Mouse (Mus musculus) lung, postnatal 0 days (tissue): ENCODE measurements around the gene Atp5j2. TPM values are rescaled to one million over a fixed set of nuclear protein-coding genes. Genes with fewer than 3 reads are reported as not detected.
"Not testable (repeated sequence)": the region's sequence is repeated elsewhere in the genome, so short reads cannot be mapped to it uniquely, and the experiment has no call there.

ENCODE experiments used
- ATAC-seq: fragments of 200-750 bp; cut with Nextera tagmentation; 2 replicates; pipeline ENCODE4 v1.8.0; 2017; ENCODE audit warnings: moderate library complexity
- DNase-seq: peaks from one replicate; pipeline ENCODE4 v3.0.0-alpha.2; 2016; ENCODE audit warnings: low spot score
- H3K27ac ChIP-seq: fragments of 300-500 bp; sonication (generic); 2 replicates; pipeline ENCODE4 v1.5.1; 2014; ENCODE audit warnings: antibody characterized with exemption, mild to moderate bottlenecking, low read length, mixed read lengths
- H3K27me3 ChIP-seq: fragments of 300-500 bp; sonication (generic); replicated peaks from 2 replicates; pipeline ENCODE4 v1.6.1; 2014; ENCODE audit warnings: low read length, mixed read lengths; ENCODE audit not compliant: insufficient read depth
- H3K36me3 ChIP-seq: fragments of 300-500 bp; sonication (generic); 2 replicates; pipeline ENCODE4 v1.6.1; 2014; ENCODE audit warnings: low read length, mixed read lengths; ENCODE audit not compliant: insufficient read depth
- H3K4me1 ChIP-seq: fragments of 300-500 bp; sonication (generic); 2 replicates; pipeline ENCODE4 v1.6.1; 2014; ENCODE audit warnings: antibody characterized with exemption, low read depth, low read length, mixed read lengths; ENCODE audit not compliant: insufficient read depth
- H3K4me2 ChIP-seq: fragments of 300-500 bp; sonication (generic); replicated peaks from 2 replicates; pipeline ENCODE4 v1.6.1; 2014; ENCODE audit warnings: low read depth, mild to moderate bottlenecking, low read length, moderate library complexity, mixed read lengths
- H3K4me3 ChIP-seq: fragments of 300-500 bp; sonication (generic); 2 replicates; pipeline ENCODE4 v1.5.1; 2014; ENCODE audit warnings: low read depth, low read length
- H3K9ac ChIP-seq: fragments of 300-500 bp; sonication (generic); replicated peaks from 2 replicates; pipeline ENCODE4 v1.6.1; 2014; ENCODE audit warnings: low read depth, mild to moderate bottlenecking
- H3K9me3 ChIP-seq: fragments of 300-500 bp; sonication (generic); 2 replicates; pipeline ENCODE4 v1.6.1; 2016; ENCODE audit warnings: low read length, mixed read lengths
- CTCF ChIP-seq: IDR thresholded peaks from 2 replicates; pipeline ENCODE4 v1.5.1; 2016; ENCODE audit warnings: antibody characterized with exemption, mild to moderate bottlenecking
- EP300 ChIP-seq: IDR thresholded peaks from 2 replicates; pipeline ENCODE4 v1.6.1; 2016; ENCODE audit warnings: antibody characterized with exemption, mild to moderate bottlenecking, control low read depth
- WGBS: fragments of 180-500 bp; shearing (Covaris S2); extraction: QIAGEN DNeasy Blood & Tissue Kit; methylation state at CpG from one replicate; pipeline ENCODE4 v1.1.7; 2014; 5-methylcytosine and 5-hydroxymethylcytosine counted together
- polyA plus RNA-seq: library from polyadenylated mRNA; unstranded; fragments of >200 nt; fragmentation: Nextera tagmentation; extraction: Ambion mirVana; gene quantifications from 2 replicates; pipeline ENCODE4 v1.2.1, GENCODE M21; 2015

Gene Atp5j2
- polyA plus RNA-seq, 1 experiment from 2014 or later: 396 TPM

GRCm38 (mm10) chr5:145214679-145215078 lies 22.8 kb upstream of the Atp5j2 start:
- ATAC-seq (no peak), DNase-seq (no peak)
- Histone ChIP-seq H3K9ac (no peak overlapping the region), H3K27me3 (no peaks in the 10 kb centered on the region), H3K4me3 (no peak overlapping the region), H3K9me3 (no peaks in the 10 kb centered on the region), H3K4me2 (no peak overlapping the region), H3K36me3 (peaks cover 19% of the 10 kb centered on the region; the same call in 1 of the 2 replicates), H3K27ac (no peak overlapping the region), H3K4me1 (no peaks in the 10 kb centered on the region)
- TF ChIP-seq CTCF (peak; percentile 58), EP300 (no peak)
- 74% methylated on average over 4 of the region's 4 CpGs for WGBS

GRCm38 (mm10) chr5:145213505-145213904 lies 21.6 kb upstream of the Atp5j2 start:
- Histone ChIP-seq H3K27ac (no peak overlapping the region), H3K27me3 (no peaks in the 10 kb centered on the region), H3K4me3 (no peak overlapping the region), H3K9me3 (no peaks in the 10 kb centered on the region), H3K9ac (no peak overlapping the region), H3K4me2 (no peak overlapping the region), H3K4me1 (no peaks in the 10 kb centered on the region), H3K36me3 (peaks cover 15% of the 10 kb centered on the region; the same call in 1 of the 2 replicates)
- no peak for DNase-seq
- ATAC-seq: no peak
- TF ChIP-seq CTCF: no peak
- no peak for TF ChIP-seq EP300
- 85% methylated on average over 3 of the region's 3 CpGs for WGBS

GRCm38 (mm10) chr5:145212216-145212615 lies 20.4 kb upstream of the Atp5j2 start:
- H3K27me3 ChIP-seq: no peaks in the 10 kb centered on the region
- WGBS: 96% methylated on average over 4 of the region's 4 CpGs
- H3K27ac ChIP-seq: no peak overlapping the region
- H3K4me1 ChIP-seq: no peaks in the 10 kb centered on the region
- ATAC-seq: no peak
- H3K4me3 ChIP-seq: no peak overlapping the region
- peaks cover 10% of the 10 kb centered on the region; the same call in 1 of the 2 replicates for H3K36me3 ChIP-seq
- no peak for TF ChIP-seq EP300
- TF ChIP-seq CTCF: no peak
- H3K9ac ChIP-seq: no peak overlapping the region
- no peaks in the 10 kb centered on the region for H3K9me3 ChIP-seq
- DNase-seq: no peak
- H3K4me2 ChIP-seq: no peak overlapping the region

- Histone ChIP-seq H3K4me3 (no peak overlapping the region), H3K9ac (no peak overlapping the region), H3K36me3 (peaks cover 10% of the 10 kb centered on the region; the same call in 1 of the 2 replicates), H3K27ac (no peak overlapping the region), H3K4me2 (no peak overlapping the region), H3K27me3 (no peaks in the 10 kb centered on the region), H3K9me3 (no peaks in the 10 kb centered on the region), H3K4me1 (no peaks in the 10 kb centered on the region)
- WGBS: 100% methylated on average over 2 of the region's 4 CpGs
- no peak for DNase-seq
- TF ChIP-seq CTCF: no peak
- TF ChIP-seq EP300: no peak
- ATAC-seq: no peak
Measured at GRCm38 (mm10) chr5:145211340-145211739, 19.5 kb upstream of the Atp5j2 start.

DNA sequence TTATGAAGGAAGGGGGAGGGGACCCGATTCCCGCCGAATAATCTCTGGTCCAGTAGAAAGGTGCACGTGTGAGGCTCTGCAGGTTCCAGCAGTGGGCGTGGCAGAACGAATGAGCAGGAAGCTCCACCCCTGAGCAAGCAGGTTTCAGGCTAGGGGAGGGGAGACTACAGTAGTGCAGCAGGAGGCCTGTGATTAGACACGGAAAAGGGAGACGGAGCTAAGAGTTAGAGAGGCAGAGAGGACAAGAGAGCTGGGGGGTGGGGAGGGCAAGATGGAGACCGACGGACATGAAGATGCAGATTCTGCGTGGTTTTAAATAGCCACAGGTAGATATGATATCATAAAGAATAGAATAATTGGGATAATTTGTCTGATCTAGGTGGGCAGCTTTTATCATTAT lies 16.5 kb upstream of the Atp5j2 start:
- H3K4me2 ChIP-seq, H3K4me1 ChIP-seq, H3K4me3 ChIP-seq, H3K27me3 ChIP-seq, H3K9me3 ChIP-seq, H3K36me3 ChIP-seq, H3K9ac ChIP-seq, DNase-seq, H3K27ac ChIP-seq, ATAC-seq: not testable (repeated sequence)
- 46% methylated on average over 11 of the region's 11 CpGs for WGBS

- no peak for ATAC-seq
- Histone ChIP-seq H3K36me3 (peaks cover 3% of the 10 kb centered on the region; the same call in 1 of the 2 replicates), H3K4me2 (no peak overlapping the region), H3K4me1 (no peaks in the 10 kb centered on the region), H3K9ac (no peak overlapping the region), H3K9me3 (no peaks in the 10 kb centered on the region), H3K27me3 (no peaks in the 10 kb centered on the region), H3K27ac (no peak overlapping the region), H3K4me3 (no peak overlapping the region)
- whole genome bisulfite sequencing: 78% methylated on average over 5 of the region's 6 CpGs
- TF ChIP-seq CTCF: no peak
- TF ChIP-seq EP300: no peak
- no peak for DNase-seq
Measured at GRCm38 (mm10) chr5:145207954-145208353, 16.1 kb upstream of the Atp5j2 start.

DNA sequence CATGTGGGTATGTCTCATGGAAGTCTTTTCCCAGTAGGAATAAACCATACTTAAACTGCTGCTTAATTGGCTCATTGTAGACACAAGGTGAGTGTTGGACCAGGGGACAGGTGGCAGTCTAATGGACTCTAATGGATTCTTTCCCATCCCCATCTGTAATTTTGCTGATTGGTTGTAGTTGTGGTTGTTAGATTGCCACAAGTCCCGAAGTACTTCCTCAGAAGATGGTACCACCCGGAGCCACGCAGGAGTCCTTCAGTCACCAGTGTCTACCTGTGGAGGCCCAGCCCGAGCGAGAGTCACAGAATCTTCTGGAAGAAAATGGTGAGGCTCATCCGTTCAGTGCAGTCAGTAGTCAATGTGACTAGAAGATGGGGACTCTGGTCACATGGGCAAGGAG lies 15.5 kb upstream of the Atp5j2 start:
- no peak for ATAC-seq
- Histone ChIP-seq H3K9me3 (no peaks in the 10 kb centered on the region), H3K4me2 (no peak overlapping the region), H3K9ac (no peak overlapping the region), H3K27ac (no peak overlapping the region), H3K36me3 (peaks cover 3% of the 10 kb centered on the region; the same call in 1 of the 2 replicates), H3K4me3 (no peak overlapping the region), H3K4me1 (no peaks in the 10 kb centered on the region), H3K27me3 (no peaks in the 10 kb centered on the region)
- no peak for TF ChIP-seq CTCF
- no peak for DNase-seq
- WGBS: 95% methylated on average over 6 of the region's 6 CpGs
